Mouse (Mus musculus) frontal cortex, postnatal 14 days (tissue): ENCODE measurements around the gene Ankrd11.

Experiments used
- DNase-seq, 2 experiments: peaks; one replicate each; pipeline ENCODE4 v3.0.0; 2022; ENCODE audit warnings: low spot score in 2 of 2

Gene Ankrd11

GRCm38 (mm10) chr8:123005328-123005727, 36.7 kb downstream of the Ankrd11 start:
- no peak for DNase-seq

GRCm38 (mm10) chr8:123004033-123004922, 37.8 kb downstream of the Ankrd11 start:
- no peak for DNase-seq

- DNase-seq = no peak
Measured at GRCm38 (mm10) chr8:123000311-123000710, 41.8 kb downstream of the Ankrd11 start.

- DNase-seq = no peak
Measured at GRCm38 (mm10) chr8:122997963-122998362, 44.1 kb downstream of the Ankrd11 start.

- no peak for DNase-seq
Measured at GRCm38 (mm10) chr8:122993740-122994139, 48.3 kb downstream of the Ankrd11 start.

- DNase-seq = no peak
Measured at GRCm38 (mm10) chr8:122993031-122993430, 49.0 kb downstream of the Ankrd11 start.

GRCm38 (mm10) chr8:122992296-122992695, 49.8 kb downstream of the Ankrd11 start:
- DNase-seq = no peak

GRCm38 (mm10) chr8:122991368-122991767, 50.7 kb downstream of the Ankrd11 start:
- DNase-seq = no peak

GRCm38 (mm10) chr8:122989976-122990375, 52.1 kb downstream of the Ankrd11 start:
- DNase-seq = no peak

- DNase-seq = no peak
Measured at GRCm38 (mm10) chr8:122988955-122989354, 53.1 kb downstream of the Ankrd11 start.

- no peak for DNase-seq
Measured at GRCm38 (mm10) chr8:122987255-122987654, 54.8 kb downstream of the Ankrd11 start.

- no peak for DNase-seq
Measured at GRCm38 (mm10) chr8:122986501-122987184, 55.4 kb downstream of the Ankrd11 start.

GRCm38 (mm10) chr8:122984175-122984574, 57.9 kb downstream of the Ankrd11 start:
- DNase-seq = no peak

GRCm38 (mm10) chr8:122983178-122983942, 58.7 kb downstream of the Ankrd11 start:
- no peak for DNase-seq

GRCm38 (mm10) chr8:122981646-122982045, 60.4 kb downstream of the Ankrd11 start:
- DNase-seq = no peak

- no peak for DNase-seq
Measured at GRCm38 (mm10) chr8:122979865-122980509, 62.1 kb downstream of the Ankrd11 start.

GRCm38 (mm10) chr8:122979424-122979823, 62.7 kb downstream of the Ankrd11 start:
- no peak for DNase-seq

- no peak for DNase-seq
Measured at GRCm38 (mm10) chr8:122976046-122976445, 66.0 kb downstream of the Ankrd11 start.

- no peak for DNase-seq
Measured at GRCm38 (mm10) chr8:122969964-122970620, 72.0 kb downstream of the Ankrd11 start.

GRCm38 (mm10) chr8:122968145-122968544, 73.9 kb downstream of the Ankrd11 start:
- no peak for DNase-seq

- DNase-seq = no peak
Measured at GRCm38 (mm10) chr8:122966638-122967037, 75.4 kb downstream of the Ankrd11 start.
